Mouse (Mus musculus): Measurements from ENCODE around the gene Dnaic2. TPM values are rescaled to one million over a fixed set of nuclear protein-coding genes. Genes with fewer than 3 reads are reported as not detected.

Gene Dnaic2
- total and polyA plus RNA-seq, 3 experiments, result 0.16 to 1.5 (median 0.18) TPM

- WGBS, result 57% methylated on average over 5 of the region's 5 CpGs
- H3K79me2 ChIP-seq (replicated peaks; ENCODE audit: control insufficient read depth, insufficient read depth, low read length), result no peaks in the 10 kb centered on the region
- no peaks in the 10 kb centered on the region for H3K4me1 ChIP-seq (ENCODE audit: control insufficient read depth, insufficient read depth, low read length)
- H3K9ac ChIP-seq (ENCODE audit: low read depth, low read length), result no peak overlapping the region
- intact Hi-C loops (cut with DNase I), result no loop called here
- no peak for DNase-seq
- no peaks in the 10 kb centered on the region for H3K36me3 ChIP-seq (ENCODE audit: control insufficient read depth, insufficient read depth, low read length)
- no peak overlapping the region for H3K4me3 ChIP-seq
- no peaks in the 10 kb centered on the region for H3K27me3 ChIP-seq (ENCODE audit: control insufficient read depth, insufficient read depth, low read length)
- TF ChIP-seq CTCF (IDR thresholded peaks at IDR 0.05) (no peak), EP300 (IDR thresholded peaks at IDR 0.05; ENCODE audit: insufficient read depth, low read depth, low read length) (no peak), POLR2A (IDR thresholded peaks at IDR 0.05; ENCODE audit: insufficient read depth, low read depth, low read length) (no peak)
- no peak overlapping the region for H3K27ac ChIP-seq
Observed at GRCm38 (mm10) chr11:114706358-114706757, 20.9 kb upstream of the Dnaic2 start.

GRCm38 (mm10) chr11:114711393-114711792 is 15.8 kb upstream of the Dnaic2 start:
- intact Hi-C loops (cut with DNase I), result no loop called here
- 93% methylated on average over 3 of the region's 3 CpGs for WGBS

GRCm38 (mm10) chr11:114711861-114712260 is 15.3 kb upstream of the Dnaic2 start:
- Histone ChIP-seq H3K9ac (ENCODE audit: low read depth, low read length) (no peak overlapping the region), H3K27me3 (ENCODE audit: control insufficient read depth, insufficient read depth, low read length) (no peaks in the 10 kb centered on the region), H3K79me2 (replicated peaks; ENCODE audit: control insufficient read depth, insufficient read depth, low read length) (no peaks in the 10 kb centered on the region), H3K27ac (no peak overlapping the region), H3K4me3 (no peak overlapping the region), H3K36me3 (ENCODE audit: control insufficient read depth, insufficient read depth, low read length) (no peaks in the 10 kb centered on the region), H3K4me1 (ENCODE audit: control insufficient read depth, insufficient read depth, low read length) (peaks cover 1% of the 10 kb centered on the region)
- WGBS, result 89% methylated on average over 12 of the region's 12 CpGs
- DNase-seq, result no peak
- TF ChIP-seq POLR2A (IDR thresholded peaks at IDR 0.05; ENCODE audit: insufficient read depth, low read depth, low read length) (no peak), CTCF (IDR thresholded peaks at IDR 0.05) (no peak), EP300 (IDR thresholded peaks at IDR 0.05; ENCODE audit: insufficient read depth, low read depth, low read length) (no peak)
- intact Hi-C loops (cut with DNase I), result no loop called here

More at GRCm38 (mm10) chr11:114711393-114711792, 15.8 kb upstream of the Dnaic2 start:
- Histone ChIP-seq H3K79me2 (replicated peaks; ENCODE audit: control insufficient read depth, insufficient read depth, low read length) (no peaks in the 10 kb centered on the region), H3K4me3 (no peak overlapping the region), H3K27ac (no peak overlapping the region), H3K27me3 (ENCODE audit: control insufficient read depth, insufficient read depth, low read length) (no peaks in the 10 kb centered on the region), H3K9ac (ENCODE audit: low read depth, low read length) (no peak overlapping the region), H3K36me3 (ENCODE audit: control insufficient read depth, insufficient read depth, low read length) (no peaks in the 10 kb centered on the region), H3K4me1 (ENCODE audit: control insufficient read depth, insufficient read depth, low read length) (peaks cover 1% of the 10 kb centered on the region)
- no peak for DNase-seq
- TF ChIP-seq POLR2A (IDR thresholded peaks at IDR 0.05; ENCODE audit: insufficient read depth, low read depth, low read length) (no peak), EP300 (IDR thresholded peaks at IDR 0.05; ENCODE audit: insufficient read depth, low read depth, low read length) (no peak), CTCF (IDR thresholded peaks at IDR 0.05) (no peak)

GRCm38 (mm10) chr11:114714526-114714925 is 12.7 kb upstream of the Dnaic2 start:
- H3K27ac ChIP-seq, result no peak overlapping the region
- WGBS, result 70% methylated on average over 6 of the region's 6 CpGs
- H3K27me3 ChIP-seq (ENCODE audit: control insufficient read depth, insufficient read depth, low read length), result no peaks in the 10 kb centered on the region
- no peaks in the 10 kb centered on the region for H3K79me2 ChIP-seq (replicated peaks; ENCODE audit: control insufficient read depth, insufficient read depth, low read length)
- H3K4me3 ChIP-seq, result no peak overlapping the region
- no peak for TF ChIP-seq POLR2A (IDR thresholded peaks at IDR 0.05; ENCODE audit: insufficient read depth, low read depth, low read length)
- H3K36me3 ChIP-seq (ENCODE audit: control insufficient read depth, insufficient read depth, low read length), result no peaks in the 10 kb centered on the region
- H3K4me1 ChIP-seq (ENCODE audit: control insufficient read depth, insufficient read depth, low read length), result peaks cover 1% of the 10 kb centered on the region
- H3K9ac ChIP-seq (ENCODE audit: low read depth, low read length), result no peak overlapping the region
- DNase-seq, result no peak
- intact Hi-C loops (cut with DNase I), result no loop called here

DNA sequence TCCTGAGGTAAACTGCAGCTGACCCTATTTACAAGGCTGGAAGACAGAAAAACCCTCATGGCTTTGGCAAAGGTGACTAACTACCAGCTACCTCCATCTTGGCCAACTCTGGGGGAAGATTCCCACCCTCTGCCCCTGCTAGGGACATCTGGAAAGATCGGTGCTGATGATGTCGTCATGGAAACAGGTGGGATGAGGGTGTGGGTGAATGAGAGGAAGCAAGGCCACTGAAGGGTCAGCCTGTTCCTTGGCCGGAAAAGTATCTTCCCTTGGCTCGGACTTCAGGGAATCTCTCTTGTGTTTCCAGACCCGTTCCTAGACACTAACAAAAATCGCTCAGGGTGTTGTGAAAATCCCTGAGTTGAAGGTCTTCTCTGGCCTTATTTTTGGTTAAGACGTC is 11.7 kb upstream of the Dnaic2 start:
- intact Hi-C loops (cut with DNase I), result no loop called here
- no peaks in the 10 kb centered on the region for H3K36me3 ChIP-seq (ENCODE audit: control insufficient read depth, insufficient read depth, low read length)
- WGBS, result 26% methylated on average over 7 of the region's 7 CpGs
- H3K27me3 ChIP-seq (ENCODE audit: control insufficient read depth, insufficient read depth, low read length), result no peaks in the 10 kb centered on the region
- no peaks in the 10 kb centered on the region for H3K79me2 ChIP-seq (replicated peaks; ENCODE audit: control insufficient read depth, insufficient read depth, low read length)
- peak overlapping the region; percentile 38; the same call in 1 of the 2 replicates for H3K27ac ChIP-seq
- H3K9ac ChIP-seq (ENCODE audit: low read depth, low read length), result no peak overlapping the region
- peaks cover 1% of the 10 kb centered on the region for H3K4me1 ChIP-seq (ENCODE audit: control insufficient read depth, insufficient read depth, low read length)
- peak; percentile 29 to 42 for DNase-seq
- TF ChIP-seq CTCF (IDR thresholded peaks at IDR 0.05), result no peak
- no peak for TF ChIP-seq POLR2A (IDR thresholded peaks at IDR 0.05; ENCODE audit: insufficient read depth, low read depth, low read length)
- TF ChIP-seq EP300 (IDR thresholded peaks at IDR 0.05; ENCODE audit: insufficient read depth, low read depth, low read length), result 0 out of 2 replicates have a peak, but pooled peaks have one; percentile 26
- H3K4me3 ChIP-seq, result no peak overlapping the region

GRCm38 (mm10) chr11:114720535-114720934 is 6.7 kb upstream of the Dnaic2 start:
- no peaks in the 10 kb centered on the region for H3K27me3 ChIP-seq (ENCODE audit: control insufficient read depth, insufficient read depth, low read length)
- intact Hi-C loops (cut with DNase I), result no loop called here
- H3K9ac ChIP-seq (ENCODE audit: low read depth, low read length), result no peak overlapping the region
- H3K79me2 ChIP-seq (replicated peaks; ENCODE audit: control insufficient read depth, insufficient read depth, low read length), result no peaks in the 10 kb centered on the region
- H3K27ac ChIP-seq, result no peak overlapping the region
- WGBS, result 95% methylated on average over 10 of the region's 10 CpGs
- no peaks in the 10 kb centered on the region for H3K4me1 ChIP-seq (ENCODE audit: control insufficient read depth, insufficient read depth, low read length)
- H3K36me3 ChIP-seq (ENCODE audit: control insufficient read depth, insufficient read depth, low read length), result no peaks in the 10 kb centered on the region
- no peak overlapping the region for H3K4me3 ChIP-seq
- no peak for TF ChIP-seq CTCF (IDR thresholded peaks at IDR 0.05)
- no peak for TF ChIP-seq EP300 (IDR thresholded peaks at IDR 0.05; ENCODE audit: insufficient read depth, low read depth, low read length)
- no peak for TF ChIP-seq POLR2A (IDR thresholded peaks at IDR 0.05; ENCODE audit: insufficient read depth, low read depth, low read length)
- DNase-seq, result no peak

All from heart, adult 2 months (tissue).